Mouse (Mus musculus): ENCODE results near the gene Gfod1. TPM values are rescaled to one million over a fixed set of nuclear protein-coding genes. Genes with fewer than 3 reads are reported as not detected.

Gfod1 gene
- polyA plus RNA-seq, 1 experiment from 2014 or later = 2.4 TPM

DNA sequence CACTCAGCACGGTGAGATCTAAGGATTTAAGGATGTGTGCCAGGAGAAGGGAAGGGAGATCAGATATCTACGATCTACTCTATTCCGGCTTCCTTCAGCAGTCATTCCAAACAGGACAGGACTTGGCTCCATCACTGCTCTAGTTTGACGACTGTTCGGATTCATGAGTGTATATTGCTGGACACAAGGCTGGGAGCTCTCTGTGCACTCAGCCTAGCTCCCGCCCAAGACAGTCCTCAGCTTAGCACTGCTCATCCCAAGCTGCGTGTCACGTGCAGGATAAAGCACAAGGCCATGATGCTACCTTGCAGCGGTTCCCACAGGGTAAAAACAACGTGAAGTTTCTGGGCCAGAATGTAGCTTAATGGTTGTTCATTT, 33.8 kb downstream of the Gfod1 start:
- H3K27me3 ChIP-seq (replicated peaks; ENCODE audit: control insufficient read depth, insufficient read depth, low read length) = no peaks in the 10 kb centered on the region
- H3K9me3 ChIP-seq (replicated peaks; ENCODE audit: control insufficient read depth, low read length) = no peaks in the 10 kb centered on the region
- H3K4me2 ChIP-seq (ENCODE audit: low read length) = no peak overlapping the region
- ATAC-seq (0 out of 2 replicates have a peak, but pooled peaks have one; percentile 11), DNase-seq (ENCODE audit: low spot score) (no peak)
- peak overlapping the region; percentile 30; the same call in 1 of the 2 replicates for H3K27ac ChIP-seq (ENCODE audit: low read depth, low read length)
- WGBS = 32% methylated on average over 10 of the region's 10 CpGs
- no peak overlapping the region for H3K9ac ChIP-seq (ENCODE audit: low read length)
- H3K36me3 ChIP-seq (ENCODE audit: control insufficient read depth, insufficient read depth, low read length) = no peaks in the 10 kb centered on the region
- H3K4me1 ChIP-seq (ENCODE audit: control insufficient read depth, insufficient read depth, low read length) = peaks cover 10% of the 10 kb centered on the region; the same call in 1 of the 2 replicates
- H3K4me3 ChIP-seq (ENCODE audit: low read depth, low read length) = no peak overlapping the region

DNA sequence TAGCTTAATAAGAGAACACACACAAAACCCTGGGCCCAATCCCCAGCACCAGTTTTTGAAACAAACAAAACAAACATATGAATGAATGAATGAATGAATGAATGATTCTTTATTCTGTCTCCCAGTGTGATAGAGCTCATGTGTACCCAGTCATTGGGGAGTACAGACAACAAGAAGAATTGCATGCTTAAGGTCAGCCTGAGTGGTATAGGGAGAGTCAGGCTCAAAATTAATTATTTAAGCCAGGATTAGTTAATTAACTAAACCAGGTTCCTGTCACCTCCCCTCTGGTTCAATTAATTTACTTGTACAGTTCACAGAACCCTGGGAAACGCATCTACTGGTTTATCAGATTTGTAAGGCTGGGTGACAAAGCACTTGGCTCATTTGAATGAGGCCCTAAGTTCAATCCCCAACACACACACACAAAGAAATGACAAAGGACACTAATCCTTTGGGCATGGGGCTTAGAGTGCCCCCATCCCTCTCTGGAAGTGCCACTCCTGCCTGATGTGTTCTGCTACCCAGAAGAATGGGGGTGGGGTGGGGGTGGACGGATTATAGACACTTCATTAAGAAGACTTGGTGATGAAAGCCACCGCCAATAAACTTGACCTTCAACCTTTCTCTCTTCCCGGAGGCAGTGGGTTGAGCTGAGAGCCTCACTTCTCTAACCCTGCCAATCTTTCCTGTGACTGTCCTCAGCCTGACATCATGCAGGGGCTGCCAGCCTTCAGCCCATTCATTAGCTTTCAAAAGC, 34.3 kb downstream of the Gfod1 start:
- DNase-seq (ENCODE audit: low spot score) = peak; percentile 55
- no peaks in the 10 kb centered on the region for H3K9me3 ChIP-seq (replicated peaks; ENCODE audit: control insufficient read depth, low read length)
- WGBS = 5% methylated on average over 4 of the region's 4 CpGs

DNA sequence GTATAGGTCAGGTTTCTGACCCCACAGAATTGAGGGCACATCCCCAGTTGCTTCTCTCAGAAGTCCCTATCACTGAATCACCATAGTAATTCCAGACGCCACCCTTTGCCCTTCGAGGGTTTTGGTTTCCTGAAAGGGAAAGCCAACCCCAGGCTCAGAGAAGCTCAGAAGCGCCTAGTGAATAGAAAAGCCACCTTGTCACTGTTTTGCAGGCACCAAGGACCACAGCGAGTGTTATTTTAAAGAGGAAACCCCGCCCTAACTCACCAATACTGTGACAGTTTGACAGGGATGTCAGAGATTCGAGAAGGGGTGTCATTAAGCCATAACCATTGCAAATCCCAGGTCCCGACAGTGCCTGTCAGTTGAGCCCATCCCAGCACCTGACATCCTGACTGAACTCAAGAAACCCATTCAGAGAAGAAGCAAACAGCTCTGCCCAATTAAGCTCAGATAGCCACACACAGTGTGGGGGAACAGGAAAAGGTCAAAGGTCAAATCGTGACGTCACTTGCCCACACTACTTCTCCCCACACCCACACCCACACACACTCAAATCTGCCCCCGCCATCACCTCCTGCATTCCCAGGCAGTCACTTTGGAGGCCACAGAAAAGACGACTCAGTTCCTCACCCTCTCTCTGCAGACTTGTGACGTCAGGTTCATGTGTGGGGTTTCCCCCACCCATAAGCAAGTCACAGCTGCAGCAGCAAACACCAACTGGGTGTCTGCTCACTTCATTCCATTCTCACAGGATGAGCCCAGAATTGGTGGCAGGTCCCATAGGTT, 35.2 kb downstream of the Gfod1 start:
- Histone ChIP-seq H3K27me3 (replicated peaks; ENCODE audit: control insufficient read depth, insufficient read depth, low read length) (no peaks in the 10 kb centered on the region), H3K4me3 (ENCODE audit: low read depth, low read length) (no peak overlapping the region), H3K9me3 (replicated peaks; ENCODE audit: control insufficient read depth, low read length) (no peaks in the 10 kb centered on the region), H3K27ac (ENCODE audit: low read depth, low read length) (no peak overlapping the region), H3K4me1 (ENCODE audit: control insufficient read depth, insufficient read depth, low read length) (peaks cover 12% of the 10 kb centered on the region; the same call in 1 of the 2 replicates), H3K36me3 (ENCODE audit: control insufficient read depth, insufficient read depth, low read length) (no peaks in the 10 kb centered on the region), H3K4me2 (ENCODE audit: low read length) (no peak overlapping the region), H3K9ac (ENCODE audit: low read length) (no peak overlapping the region)
- WGBS = 35% methylated on average over 12 of the region's 12 CpGs
- peak; percentile 10 for DNase-seq (ENCODE audit: low spot score)
- 0 out of 2 replicates have a peak, but pooled peaks have one; percentile 21 for ATAC-seq

More for the DNA sequence above, 34.3 kb downstream of the Gfod1 start:
- Histone ChIP-seq H3K9ac (ENCODE audit: low read length) (no peak overlapping the region), H3K36me3 (ENCODE audit: control insufficient read depth, insufficient read depth, low read length) (no peaks in the 10 kb centered on the region), H3K4me3 (ENCODE audit: low read depth, low read length) (no peak overlapping the region), H3K4me1 (ENCODE audit: control insufficient read depth, insufficient read depth, low read length) (peaks cover 12% of the 10 kb centered on the region; the same call in 1 of the 2 replicates), H3K27ac (ENCODE audit: low read depth, low read length) (no peak overlapping the region; the same call in 1 of the 2 replicates), H3K4me2 (ENCODE audit: low read length) (no peak overlapping the region), H3K27me3 (replicated peaks; ENCODE audit: control insufficient read depth, insufficient read depth, low read length) (no peaks in the 10 kb centered on the region)
- peak; percentile 66 for ATAC-seq

DNA sequence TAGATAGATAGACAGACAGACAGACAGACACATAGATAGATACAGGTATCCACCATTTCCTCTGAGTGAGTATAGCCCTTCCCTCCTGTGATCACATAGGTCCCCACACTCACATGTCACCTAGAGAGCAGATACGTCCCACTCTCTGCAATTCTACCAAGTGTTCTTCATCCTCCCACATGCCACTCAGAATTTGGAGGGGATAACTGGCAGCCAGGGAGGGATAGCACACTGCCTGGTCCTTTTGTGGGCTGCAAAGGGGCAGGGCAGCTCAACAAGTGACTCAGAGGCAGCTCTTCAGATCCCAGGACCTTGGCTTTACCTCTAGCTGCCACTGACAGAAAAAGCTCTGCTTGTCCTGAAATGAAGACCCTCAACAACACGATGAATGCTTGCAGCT, 36.1 kb downstream of the Gfod1 start:
- ATAC-seq = no peak
- Histone ChIP-seq H3K36me3 (ENCODE audit: control insufficient read depth, insufficient read depth, low read length) (no peaks in the 10 kb centered on the region), H3K27me3 (replicated peaks; ENCODE audit: control insufficient read depth, insufficient read depth, low read length) (no peaks in the 10 kb centered on the region), H3K4me1 (ENCODE audit: control insufficient read depth, insufficient read depth, low read length) (peaks cover 12% of the 10 kb centered on the region; the same call in 1 of the 2 replicates), H3K4me2 (ENCODE audit: low read length) (no peak overlapping the region), H3K9me3 (replicated peaks; ENCODE audit: control insufficient read depth, low read length) (no peaks in the 10 kb centered on the region), H3K9ac (ENCODE audit: low read length) (no peak overlapping the region), H3K27ac (ENCODE audit: low read depth, low read length) (no peak overlapping the region), H3K4me3 (ENCODE audit: low read depth, low read length) (no peak overlapping the region)
- WGBS = 90% methylated on average over 2 of the region's 2 CpGs
- DNase-seq (ENCODE audit: low spot score) = no peak

DNA sequence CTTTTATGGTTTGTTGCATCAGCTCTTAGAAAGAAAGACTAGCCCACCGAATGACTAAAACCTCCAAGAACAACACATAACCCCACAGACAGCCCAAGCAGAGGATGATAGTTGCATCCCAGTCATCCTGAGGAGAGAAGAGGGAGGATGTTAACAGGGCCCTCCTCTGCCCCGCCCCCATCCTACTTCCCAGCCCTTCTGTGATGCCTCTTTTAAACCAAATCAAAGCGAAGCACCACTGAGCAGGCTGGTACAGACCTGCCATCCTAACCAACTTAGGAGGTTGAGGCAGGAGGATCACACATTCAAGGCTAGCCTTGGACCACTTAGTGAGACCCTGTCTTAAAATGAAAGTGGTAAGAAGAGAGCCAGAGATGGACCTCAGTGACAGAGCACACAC, 36.8 kb downstream of the Gfod1 start:
- no peaks in the 10 kb centered on the region for H3K27me3 ChIP-seq (replicated peaks; ENCODE audit: control insufficient read depth, insufficient read depth, low read length)
- DNase-seq (ENCODE audit: low spot score) (no peak), ATAC-seq (no peak)
- no peak overlapping the region for H3K27ac ChIP-seq (ENCODE audit: low read depth, low read length)
- H3K9ac ChIP-seq (ENCODE audit: low read length) = no peak overlapping the region
- no peaks in the 10 kb centered on the region for H3K9me3 ChIP-seq (replicated peaks; ENCODE audit: control insufficient read depth, low read length)
- H3K36me3 ChIP-seq (ENCODE audit: control insufficient read depth, insufficient read depth, low read length) = no peaks in the 10 kb centered on the region
- WGBS = 90% methylated on average over 3 of the region's 3 CpGs
- no peak overlapping the region for H3K4me3 ChIP-seq (ENCODE audit: low read depth, low read length)
- H3K4me2 ChIP-seq (ENCODE audit: low read length) = no peak overlapping the region
- H3K4me1 ChIP-seq (ENCODE audit: control insufficient read depth, insufficient read depth, low read length) = peaks cover 12% of the 10 kb centered on the region; the same call in 1 of the 2 replicates

GRCm38 (mm10) chr13:43266333-43266732, 37.6 kb downstream of the Gfod1 start:
- no peak overlapping the region for H3K27ac ChIP-seq (ENCODE audit: low read depth, low read length)
- ATAC-seq = no peak
- peaks cover 12% of the 10 kb centered on the region; the same call in 1 of the 2 replicates for H3K4me1 ChIP-seq (ENCODE audit: control insufficient read depth, insufficient read depth, low read length)
- DNase-seq (ENCODE audit: low spot score) = no peak
- H3K4me3 ChIP-seq (ENCODE audit: low read depth, low read length) = no peak overlapping the region
- H3K27me3 ChIP-seq (replicated peaks; ENCODE audit: control insufficient read depth, insufficient read depth, low read length) = no peaks in the 10 kb centered on the region
- 86% methylated on average over 10 of the region's 10 CpGs for WGBS
- H3K9me3 ChIP-seq (replicated peaks; ENCODE audit: control insufficient read depth, low read length) = no peaks in the 10 kb centered on the region
- no peaks in the 10 kb centered on the region for H3K36me3 ChIP-seq (ENCODE audit: control insufficient read depth, insufficient read depth, low read length)
- no peak overlapping the region for H3K9ac ChIP-seq (ENCODE audit: low read length)
- no peak overlapping the region for H3K4me2 ChIP-seq (ENCODE audit: low read length)

DNA sequence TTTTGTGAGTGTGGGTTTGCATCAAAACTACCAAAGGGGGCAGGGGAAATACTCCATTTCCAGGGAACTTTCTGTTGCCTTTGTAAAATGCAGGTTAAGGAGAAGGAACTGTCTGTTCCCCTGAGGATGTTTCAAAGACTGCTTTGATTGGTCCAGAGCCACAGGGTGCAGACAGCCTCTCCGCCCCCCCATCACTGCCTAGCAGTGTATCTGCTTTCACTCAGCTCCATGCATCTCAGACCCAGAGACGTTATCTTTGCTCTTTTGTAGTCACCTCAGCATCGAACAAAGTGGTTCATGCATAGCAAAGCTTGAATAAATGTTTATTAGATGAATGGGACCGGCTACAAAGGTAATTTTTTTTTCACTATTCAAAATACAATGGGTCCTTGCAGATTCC, 38.9 kb downstream of the Gfod1 start:
- DNase-seq (ENCODE audit: low spot score) (peak; percentile 32), ATAC-seq (no peak)
- Histone ChIP-seq H3K4me1 (ENCODE audit: control insufficient read depth, insufficient read depth, low read length) (peaks cover 12% of the 10 kb centered on the region; the same call in 1 of the 2 replicates), H3K27ac (ENCODE audit: low read depth, low read length) (no peak overlapping the region), H3K27me3 (replicated peaks; ENCODE audit: control insufficient read depth, insufficient read depth, low read length) (no peaks in the 10 kb centered on the region), H3K4me2 (ENCODE audit: low read length) (no peak overlapping the region), H3K9me3 (replicated peaks; ENCODE audit: control insufficient read depth, low read length) (no peaks in the 10 kb centered on the region), H3K4me3 (ENCODE audit: low read depth, low read length) (no peak overlapping the region), H3K9ac (ENCODE audit: low read length) (no peak overlapping the region), H3K36me3 (ENCODE audit: control insufficient read depth, insufficient read depth, low read length) (no peaks in the 10 kb centered on the region)
- 23% methylated on average over 4 of the region's 4 CpGs for WGBS

- Histone ChIP-seq H3K27me3 (replicated peaks; ENCODE audit: control insufficient read depth, insufficient read depth, low read length) (no peaks in the 10 kb centered on the region), H3K9me3 (replicated peaks; ENCODE audit: control insufficient read depth, low read length) (no peaks in the 10 kb centered on the region), H3K9ac (ENCODE audit: low read length) (no peak overlapping the region), H3K4me2 (ENCODE audit: low read length) (no peak overlapping the region), H3K27ac (ENCODE audit: low read depth, low read length) (no peak overlapping the region), H3K4me1 (ENCODE audit: control insufficient read depth, insufficient read depth, low read length) (peaks cover 6% of the 10 kb centered on the region; the same call in 1 of the 2 replicates), H3K4me3 (ENCODE audit: low read depth, low read length) (no peak overlapping the region), H3K36me3 (ENCODE audit: control insufficient read depth, insufficient read depth, low read length) (no peaks in the 10 kb centered on the region)
- ATAC-seq (no peak), DNase-seq (ENCODE audit: low spot score) (no peak)
- WGBS = 92% methylated on average over 5 of the region's 5 CpGs
Observed at GRCm38 (mm10) chr13:43263646-43264045, 40.3 kb downstream of the Gfod1 start.
